Mouse (Mus musculus): ENCODE measurements around the gene Dpyd. TPM values are rescaled to one million over a fixed set of nuclear protein-coding genes. Genes with fewer than 3 reads are reported as not detected.

Dpyd gene
- total RNA-seq, 2 experiments from 2014 or later = not detected

DNA sequence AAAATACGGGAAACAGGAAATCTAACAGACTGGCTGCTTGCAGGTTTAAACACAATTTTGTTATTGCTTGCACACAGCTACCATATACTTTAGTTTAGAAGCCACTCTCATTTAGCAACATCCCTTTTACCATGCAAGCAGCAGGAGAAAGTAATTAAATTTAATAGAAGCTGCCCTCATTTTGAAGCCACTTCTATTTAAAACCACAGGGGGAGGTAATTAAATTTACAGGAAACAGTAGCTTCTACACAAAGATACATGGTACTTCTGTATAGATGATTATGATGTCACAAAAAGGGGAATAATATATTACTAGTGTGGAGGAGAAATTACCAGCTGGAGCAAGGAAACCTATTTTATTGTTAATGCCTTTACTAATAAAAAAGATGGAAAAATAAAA lies 113.5 kb downstream of the Dpyd start:
- ATAC-seq (ENCODE audit: poor library complexity, severe bottlenecking) = no peak

DNA sequence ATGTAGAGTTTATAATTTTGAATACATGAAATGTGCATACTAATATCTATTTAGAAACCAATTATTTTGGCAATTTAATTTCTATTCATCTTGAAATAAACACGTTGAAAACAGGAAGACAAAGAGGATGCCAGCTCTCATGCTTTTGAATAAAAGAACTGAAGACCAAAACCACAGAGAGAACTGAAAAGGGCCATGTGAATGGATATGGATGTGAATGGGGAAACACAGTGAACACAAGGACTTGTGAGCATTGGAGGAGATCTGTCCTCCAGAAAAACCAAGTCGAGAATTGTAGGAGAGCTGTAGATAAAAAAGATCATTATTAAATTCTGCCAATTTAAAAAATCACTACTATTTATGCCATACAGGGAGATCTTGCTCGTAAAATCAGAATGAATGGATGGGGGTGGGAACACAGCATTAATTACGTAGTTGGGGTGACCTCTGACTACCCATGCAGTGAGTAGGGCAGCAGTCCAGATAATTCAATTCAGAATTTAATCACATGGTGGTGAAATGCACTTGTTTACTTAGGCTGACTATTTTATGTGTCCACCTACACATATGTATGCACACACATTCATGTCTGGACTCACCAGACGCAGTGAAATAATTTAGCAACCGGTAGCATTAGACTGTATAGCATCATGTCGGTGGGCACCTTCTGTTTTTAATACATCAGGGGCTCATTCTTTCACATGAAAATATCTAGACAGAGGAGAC lies 114.3 kb downstream of the Dpyd start:
- no peak for ATAC-seq (ENCODE audit: poor library complexity, severe bottlenecking)

DNA sequence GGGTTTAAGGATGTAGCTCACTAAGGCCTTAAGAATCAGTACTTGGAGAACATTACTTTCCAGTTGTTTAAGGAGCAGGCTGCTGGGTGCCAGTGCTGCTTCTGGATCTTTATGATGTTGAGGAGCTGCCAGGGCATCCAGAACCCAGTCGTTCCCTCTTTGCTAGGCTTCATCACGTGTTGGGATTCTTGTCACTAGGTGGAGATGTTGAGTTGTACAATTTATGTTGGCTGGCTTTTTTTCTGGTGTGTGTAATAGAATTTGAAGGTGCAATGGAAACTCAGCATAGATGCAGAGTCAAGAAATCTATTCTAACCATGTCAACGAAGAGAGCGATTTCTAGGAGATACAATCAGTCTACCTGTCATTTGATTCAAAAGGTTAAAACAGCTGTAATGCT lies 118.9 kb downstream of the Dpyd start:
- ATAC-seq (ENCODE audit: poor library complexity, severe bottlenecking) = no peak

GRCm38 (mm10) chr3:118750269-118750668 lies 188.3 kb downstream of the Dpyd start:
- ATAC-seq (ENCODE audit: poor library complexity, severe bottlenecking) = no peak

DNA sequence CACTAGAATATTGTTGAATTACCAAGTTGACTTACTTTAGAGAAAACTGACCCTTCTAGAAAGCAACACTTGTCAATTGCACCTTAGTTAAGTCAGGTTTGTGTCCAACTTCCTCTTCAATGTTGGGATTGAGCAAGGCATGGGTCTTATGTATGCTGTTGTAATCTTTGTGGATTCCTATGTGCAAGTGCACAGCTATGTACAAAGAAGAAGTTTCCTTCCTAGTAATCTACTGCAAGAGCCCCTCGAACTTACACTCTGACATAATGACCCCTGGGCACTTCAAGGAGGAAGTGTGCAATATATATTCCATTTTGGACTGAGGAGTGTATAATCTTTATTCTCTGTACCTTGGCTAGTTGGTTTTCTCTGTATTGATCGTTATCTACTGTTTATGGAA lies 191.7 kb downstream of the Dpyd start:
- peak; percentile 62 for ATAC-seq (ENCODE audit: poor library complexity, severe bottlenecking)

GRCm38 (mm10) chr3:118756099-118756498 lies 194.2 kb downstream of the Dpyd start:
- ATAC-seq (ENCODE audit: poor library complexity, severe bottlenecking) = no peak

GRCm38 (mm10) chr3:118812885-118813284 lies 251.0 kb downstream of the Dpyd start:
- ATAC-seq (ENCODE audit: poor library complexity, severe bottlenecking) = no peak

GRCm38 (mm10) chr3:118850613-118851527 lies 288.9 kb downstream of the Dpyd start:
- no peak for ATAC-seq (ENCODE audit: poor library complexity, severe bottlenecking)

- ATAC-seq (ENCODE audit: poor library complexity, severe bottlenecking) = no peak
Observed at GRCm38 (mm10) chr3:118852711-118853110, 290.8 kb downstream of the Dpyd start.

DNA sequence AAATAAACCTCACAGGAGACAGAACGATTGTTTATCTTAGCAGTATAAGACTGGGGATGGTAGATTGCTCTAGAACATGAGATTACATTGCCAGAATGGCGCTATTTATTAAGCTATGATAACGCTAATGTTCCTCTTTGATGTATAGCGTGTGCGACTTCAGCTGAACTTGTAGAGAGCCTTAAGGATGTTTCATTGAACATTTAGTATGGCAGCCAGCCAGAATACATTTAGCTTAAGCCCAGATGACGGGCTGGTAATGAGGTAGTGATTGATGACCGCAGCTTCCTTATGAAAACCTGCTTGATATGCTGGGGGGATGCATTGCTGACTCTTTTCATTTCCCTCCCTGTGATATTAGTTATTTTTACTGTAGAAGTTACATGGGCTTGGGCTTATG lies 293.5 kb downstream of the Dpyd start:
- no peak for ATAC-seq (ENCODE audit: poor library complexity, severe bottlenecking)

GRCm38 (mm10) chr3:118869113-118870107 lies 307.5 kb downstream of the Dpyd start:
- no peak for ATAC-seq (ENCODE audit: poor library complexity, severe bottlenecking)

DNA sequence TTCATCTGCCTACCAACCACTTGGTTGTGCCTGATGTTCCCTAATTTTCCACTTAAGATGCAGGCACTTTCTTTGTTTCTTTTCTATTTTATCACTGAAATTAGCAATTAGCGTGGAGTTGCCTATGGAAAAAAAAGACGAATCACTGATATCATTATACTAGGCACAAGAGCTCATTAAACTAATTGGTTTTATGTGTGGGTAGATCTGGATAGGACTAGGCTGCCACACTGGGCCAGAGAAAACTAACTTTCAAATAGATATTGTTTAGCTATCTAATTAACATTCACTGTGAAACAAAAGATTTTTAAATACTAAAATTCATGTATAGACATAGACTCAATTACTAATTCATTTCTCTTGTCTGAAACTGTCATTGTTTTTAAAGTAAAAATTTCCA lies 313.9 kb downstream of the Dpyd start:
- no peak for ATAC-seq (ENCODE audit: poor library complexity, severe bottlenecking)

- ATAC-seq (ENCODE audit: poor library complexity, severe bottlenecking) = no peak
Observed at GRCm38 (mm10) chr3:118899036-118899435, 337.1 kb downstream of the Dpyd start.

- ATAC-seq (ENCODE audit: poor library complexity, severe bottlenecking) = no peak
Observed at GRCm38 (mm10) chr3:118991312-118991711, 429.4 kb downstream of the Dpyd start.

DNA sequence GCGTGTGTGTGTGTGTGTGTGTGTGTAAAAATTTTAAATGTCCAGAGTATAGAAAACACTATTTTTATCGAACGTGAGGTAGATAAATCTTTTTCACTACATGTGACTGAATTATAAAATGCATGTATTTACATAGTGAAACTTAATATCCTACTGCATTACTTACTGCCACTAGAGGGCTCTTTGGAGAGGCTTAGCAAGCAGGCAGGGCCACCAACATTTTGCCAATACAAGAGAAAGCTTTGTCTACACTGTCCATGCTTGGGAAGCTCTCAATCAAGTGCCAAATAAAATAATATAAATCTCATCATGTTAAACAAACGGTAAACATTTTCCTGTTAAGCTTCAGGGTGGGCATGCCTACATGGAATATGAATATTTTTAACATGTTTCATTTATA lies 429.9 kb downstream of the Dpyd start:
- no peak for ATAC-seq (ENCODE audit: poor library complexity, severe bottlenecking)

DNA sequence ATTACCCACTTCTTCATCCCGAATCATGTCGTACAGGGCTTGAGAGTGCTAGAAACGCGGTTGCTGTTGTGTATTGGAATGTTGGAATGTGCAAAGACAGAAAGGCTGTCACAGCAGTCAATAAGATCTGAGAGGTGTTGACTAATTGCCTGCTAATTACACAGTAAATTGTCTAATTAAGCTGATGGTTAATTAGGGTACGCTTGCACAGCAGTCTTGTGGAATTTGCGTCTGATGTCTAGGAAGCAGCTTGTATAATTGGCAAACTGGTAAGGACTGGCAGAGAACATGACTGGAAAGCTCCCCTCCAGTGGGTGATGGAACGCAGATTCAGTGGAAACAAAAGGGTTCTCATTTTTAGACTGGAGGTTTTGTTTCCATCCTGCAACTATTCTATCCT lies 459.3 kb downstream of the Dpyd start:
- ATAC-seq (ENCODE audit: poor library complexity, severe bottlenecking) = no peak

GRCm38 (mm10) chr3:119042611-119043010 lies 480.7 kb downstream of the Dpyd start:
- ATAC-seq (ENCODE audit: poor library complexity, severe bottlenecking) = no peak

DNA sequence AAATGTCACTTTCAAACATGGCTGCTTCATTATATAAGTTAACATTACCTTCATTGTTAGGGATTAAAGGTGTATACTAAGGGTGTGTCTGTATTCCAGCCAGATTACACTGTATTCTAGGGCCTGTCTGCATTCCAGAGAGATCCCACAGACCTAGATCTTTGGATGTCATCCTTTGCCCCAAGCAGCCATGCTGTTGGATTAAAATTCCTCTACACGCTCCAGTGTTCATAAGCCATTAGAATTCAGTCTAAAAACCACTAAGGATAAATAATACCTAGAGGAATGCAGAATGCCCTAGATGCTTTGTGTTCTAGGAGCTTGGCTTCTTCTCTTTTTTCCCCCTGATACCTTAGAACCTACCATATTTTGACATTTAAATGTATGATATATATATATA lies 494.2 kb downstream of the Dpyd start:
- no peak for ATAC-seq (ENCODE audit: poor library complexity, severe bottlenecking)

DNA sequence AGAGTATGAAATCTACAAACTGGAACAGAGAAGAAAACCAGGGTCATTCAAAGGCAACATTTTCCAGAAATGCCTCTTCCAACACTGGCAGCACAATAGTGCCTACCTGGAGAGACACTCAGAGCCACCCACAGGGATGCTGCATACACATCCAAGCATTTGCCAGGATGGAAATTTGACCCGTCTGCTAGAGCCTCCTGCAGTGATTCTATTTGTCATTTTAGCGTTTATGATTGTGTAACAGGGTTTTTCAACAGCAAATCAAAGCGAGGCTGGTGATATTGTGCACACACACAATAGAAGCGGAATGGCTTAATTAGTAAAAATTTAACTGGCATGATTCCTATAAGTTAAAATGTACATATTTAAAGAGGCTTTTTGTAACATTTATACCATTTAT lies 501.3 kb downstream of the Dpyd start:
- no peak for ATAC-seq (ENCODE audit: poor library complexity, severe bottlenecking)

DNA sequence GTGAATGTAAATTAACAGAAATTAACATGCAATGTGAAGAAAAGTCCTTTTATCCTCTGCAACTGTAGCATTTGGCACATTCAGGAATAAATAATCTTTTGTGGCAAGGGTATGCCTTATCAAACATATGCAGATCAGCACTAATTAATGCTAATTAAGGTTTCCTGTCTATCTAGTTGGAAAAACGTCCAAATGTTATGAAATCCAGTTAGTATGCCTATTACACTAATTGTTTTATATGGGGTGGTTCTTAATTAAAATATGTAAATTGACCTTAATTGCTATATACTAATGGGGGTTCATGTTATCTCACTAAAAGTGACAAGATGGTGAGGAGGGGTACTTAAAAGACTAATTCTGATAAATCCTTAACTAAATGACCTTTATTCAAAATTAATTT lies 501.7 kb downstream of the Dpyd start:
- ATAC-seq (ENCODE audit: poor library complexity, severe bottlenecking) = no peak

GRCm38 (mm10) chr3:119064746-119065145 lies 502.8 kb downstream of the Dpyd start:
- no peak for ATAC-seq (ENCODE audit: poor library complexity, severe bottlenecking)
